Mouse (Mus musculus): Measurements from ENCODE around the gene Cd200.
"Not testable (repeated sequence)": the region's sequence is repeated elsewhere in the genome, so short reads cannot be mapped to it uniquely, and the experiment has no call there.

Gene Cd200

DNA sequence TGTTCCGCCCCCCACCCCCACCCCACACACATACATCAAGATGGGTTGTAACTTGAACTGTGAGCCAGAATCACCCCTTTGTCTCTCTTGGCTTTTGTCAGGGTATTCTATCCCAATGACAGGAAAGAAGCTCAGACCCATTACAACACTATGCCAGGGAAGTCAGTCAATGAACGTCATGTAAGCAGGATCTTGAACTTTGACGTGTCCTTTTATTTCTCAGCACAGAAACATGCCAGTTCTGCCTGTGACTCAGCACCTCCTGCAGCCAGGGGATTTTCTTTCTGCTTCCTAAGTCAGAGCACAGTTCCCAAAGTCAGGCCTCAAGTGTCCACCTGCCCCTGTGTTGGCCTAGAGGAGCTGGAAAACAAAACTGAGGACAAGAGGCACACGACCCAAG, 31.5 kb downstream of the Cd200 start:
- no peak for DNase-seq (ENCODE audit: low spot score)

DNA sequence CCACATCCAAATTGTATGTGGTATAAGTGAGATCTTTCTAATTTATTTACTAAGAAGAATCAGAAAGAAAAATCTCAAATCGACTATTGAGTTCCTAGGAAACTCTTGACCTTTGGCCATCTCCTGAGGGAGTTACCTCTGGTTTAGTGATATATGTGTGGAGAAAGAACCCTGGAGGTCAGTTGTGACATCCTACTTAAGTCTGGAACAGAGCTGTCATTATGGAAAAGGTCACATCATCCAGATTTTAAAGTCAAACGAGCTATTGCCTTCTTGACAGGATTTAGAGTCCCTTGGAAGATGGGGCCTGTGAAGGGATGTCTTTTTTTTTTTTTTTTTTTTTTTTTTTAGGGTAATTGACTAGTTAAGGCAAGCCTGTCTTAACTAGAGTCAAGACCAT, 32.0 kb downstream of the Cd200 start:
- no peak for DNase-seq (ENCODE audit: low spot score)

DNA sequence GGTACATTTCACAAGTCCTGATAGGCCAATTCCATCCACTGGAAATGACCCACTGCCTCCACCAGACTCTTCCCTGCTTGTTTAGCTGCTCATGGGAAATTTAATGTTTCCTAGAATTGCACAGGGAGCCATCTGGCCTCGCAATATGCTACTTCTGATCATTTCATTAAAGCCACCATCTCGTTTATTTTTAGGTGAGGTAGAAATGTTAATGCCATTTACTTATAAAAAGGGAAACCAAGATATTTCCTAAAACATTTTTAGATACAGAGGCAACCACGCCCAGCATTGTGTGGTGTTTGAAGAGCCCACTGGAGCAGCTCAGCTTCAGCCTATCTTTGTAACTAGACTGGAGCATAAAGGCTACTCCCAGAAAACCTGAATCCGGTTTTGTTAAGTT, 32.6 kb downstream of the Cd200 start:
- no peak for DNase-seq (ENCODE audit: low spot score)

DNA sequence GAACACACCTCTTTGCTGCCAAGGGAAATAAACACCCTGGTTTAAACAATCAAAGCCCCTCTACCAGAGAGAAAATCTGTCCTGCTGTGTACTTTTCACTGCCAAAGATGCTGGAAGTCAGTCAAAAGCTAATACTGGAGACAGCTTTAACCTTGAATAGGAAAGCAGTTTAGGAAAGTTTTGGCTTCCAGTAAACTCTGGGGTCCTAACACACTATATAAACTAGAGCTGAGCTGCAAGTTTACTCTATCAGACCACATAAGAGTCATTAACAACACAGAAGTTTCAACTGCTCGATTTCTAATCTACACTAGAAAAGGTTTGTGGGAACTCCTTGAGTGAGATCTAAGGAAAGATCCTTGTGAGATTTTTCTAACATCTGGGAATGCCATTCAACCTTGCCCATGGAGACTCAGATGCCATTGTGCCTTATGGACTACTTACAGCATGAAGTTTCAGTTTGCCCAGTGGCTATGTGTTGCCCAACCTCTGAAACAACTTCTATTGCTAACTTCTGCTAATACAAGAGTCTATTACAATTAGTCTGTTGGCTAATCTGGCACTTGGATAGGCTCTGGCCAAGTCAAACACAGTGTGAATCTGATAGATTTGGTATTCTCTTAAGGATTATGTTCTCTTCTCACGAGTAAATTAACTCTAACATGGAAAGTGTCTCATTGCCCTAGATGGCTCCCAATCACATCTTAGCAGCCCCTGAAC, 33.2 kb downstream of the Cd200 start:
- DNase-seq (ENCODE audit: low spot score), result no peak

DNA sequence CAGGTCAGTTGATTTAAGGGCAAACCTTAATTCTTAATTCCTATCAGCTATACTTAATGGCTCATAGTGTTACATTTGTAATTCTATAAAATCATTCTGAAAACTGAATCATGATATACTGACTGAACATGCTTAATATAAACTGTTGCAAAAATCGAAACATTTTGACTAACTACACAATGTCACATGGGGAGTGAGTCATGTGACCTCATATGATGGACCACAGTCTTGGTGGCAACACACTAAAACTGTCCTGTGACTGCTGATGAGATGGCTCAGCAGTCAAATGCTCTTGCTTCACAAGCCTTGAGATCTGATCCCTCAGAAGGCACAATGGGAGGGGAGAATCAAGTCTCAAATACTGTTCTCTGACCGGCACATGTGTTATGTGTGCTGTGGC, 34.8 kb downstream of the Cd200 start:
- DNase-seq (ENCODE audit: low spot score), result no peak

DNA sequence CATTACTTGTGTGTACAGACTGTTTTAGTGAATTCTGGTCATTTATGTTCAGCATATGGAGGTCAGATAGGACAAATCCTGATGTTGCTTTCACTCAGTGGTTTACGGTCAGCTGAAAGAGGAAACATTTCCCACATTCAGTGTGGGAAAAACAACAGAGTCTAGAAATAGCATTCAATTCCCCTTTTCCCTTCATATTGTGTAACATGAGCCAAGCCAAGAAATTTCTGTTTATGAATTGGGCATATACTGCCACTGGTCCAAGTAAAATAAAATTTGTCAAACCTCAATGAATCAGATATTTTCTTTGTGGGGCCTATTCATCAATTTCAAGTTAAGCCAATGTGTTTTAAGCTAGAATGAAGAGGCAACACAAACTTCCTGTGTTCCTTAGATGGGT, 37.8 kb downstream of the Cd200 start:
- no peak for DNase-seq (ENCODE audit: low spot score)

DNA sequence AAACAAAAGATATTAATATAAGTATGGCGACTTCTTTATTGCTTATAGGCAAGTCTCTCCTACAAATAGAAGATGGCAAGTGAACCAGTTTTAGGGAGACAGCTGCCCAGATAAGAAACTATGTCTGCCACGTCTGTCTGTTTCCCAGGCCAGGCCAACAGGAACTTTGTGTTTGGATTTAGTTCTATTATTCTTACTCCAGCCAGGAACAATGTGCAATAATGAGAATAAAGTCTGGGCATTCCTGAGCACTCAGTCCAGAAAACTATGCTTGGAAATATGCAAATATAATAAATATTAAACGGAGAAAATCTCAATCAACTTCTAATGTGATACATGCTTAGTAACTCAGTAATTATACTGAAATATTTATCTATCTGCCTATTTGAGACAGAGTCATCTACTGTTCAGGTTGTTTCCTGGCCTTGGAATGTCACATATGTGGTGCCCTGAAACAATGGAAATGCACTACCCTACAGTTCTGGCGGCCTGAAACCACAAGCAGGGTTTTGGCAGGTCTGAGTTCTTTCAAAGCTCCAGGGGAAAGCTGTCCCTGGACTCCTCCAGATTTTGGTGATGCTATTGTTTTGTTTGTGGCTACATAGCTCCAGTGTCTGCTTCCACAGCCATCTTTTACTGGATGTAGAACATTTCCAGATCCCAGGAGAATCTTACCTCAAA, 39.4 kb downstream of the Cd200 start:
- no peak for DNase-seq (ENCODE audit: low spot score)

DNA sequence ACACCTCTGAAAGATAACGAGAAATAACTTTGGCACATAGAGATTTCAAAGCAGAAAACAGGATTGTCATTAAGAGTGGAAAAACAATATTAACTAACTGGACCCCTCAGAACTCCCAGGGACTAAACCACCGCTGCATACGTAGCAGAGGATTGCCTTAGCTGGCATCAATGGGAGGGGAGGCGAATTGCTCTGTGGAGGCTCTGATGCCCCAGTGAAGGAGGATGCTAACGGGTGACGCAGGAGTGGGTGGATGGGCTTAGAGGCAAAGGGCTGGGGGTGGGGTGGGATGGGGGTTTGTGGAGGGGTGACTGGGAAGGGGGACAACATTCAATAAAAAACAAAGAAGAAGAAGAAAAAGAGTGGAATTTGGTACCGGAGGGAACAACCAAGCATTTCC, 42.7 kb downstream of the Cd200 start:
- DNase-seq (ENCODE audit: low spot score), result no peak

DNA sequence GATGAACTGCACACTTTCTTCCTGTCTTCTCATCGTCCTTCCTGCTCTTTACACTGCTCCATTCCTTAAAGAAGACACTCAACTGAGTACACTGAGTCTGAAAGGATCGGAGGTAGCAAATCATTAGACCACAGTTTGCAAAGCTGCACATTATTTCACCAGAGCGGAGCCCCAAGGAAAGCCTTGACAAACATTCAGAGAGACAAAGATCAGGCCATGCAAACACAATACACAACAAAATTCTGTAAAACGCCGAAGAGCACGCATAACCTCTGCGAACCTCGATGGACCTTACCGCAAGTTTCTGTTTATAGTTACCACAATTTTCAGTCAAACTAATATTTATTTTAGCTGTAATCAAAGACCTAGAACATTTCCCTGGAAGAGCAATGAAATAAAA, 43.5 kb downstream of the Cd200 start:
- no peak for DNase-seq (ENCODE audit: low spot score)

DNA sequence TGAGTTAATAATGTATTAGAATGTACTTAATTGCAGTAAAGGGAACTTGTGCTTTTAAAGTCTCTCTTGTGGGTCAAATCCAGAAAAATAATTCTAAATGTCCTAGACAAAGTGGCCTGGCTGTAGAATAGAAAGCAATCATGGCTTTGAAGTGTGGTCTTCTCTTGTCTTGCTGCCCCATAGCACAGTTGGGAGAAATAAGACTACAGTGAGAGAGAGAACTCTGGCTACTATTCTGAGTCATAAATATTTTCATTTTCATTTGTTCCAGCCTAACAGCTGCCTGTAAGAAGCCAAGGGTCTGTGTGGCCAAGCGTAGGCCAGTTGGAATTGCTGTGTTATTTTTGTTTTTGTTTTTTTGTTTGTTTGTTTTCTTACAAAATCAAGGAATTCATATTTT, 44.2 kb downstream of the Cd200 start:
- no peak for DNase-seq (ENCODE audit: low spot score)

DNA sequence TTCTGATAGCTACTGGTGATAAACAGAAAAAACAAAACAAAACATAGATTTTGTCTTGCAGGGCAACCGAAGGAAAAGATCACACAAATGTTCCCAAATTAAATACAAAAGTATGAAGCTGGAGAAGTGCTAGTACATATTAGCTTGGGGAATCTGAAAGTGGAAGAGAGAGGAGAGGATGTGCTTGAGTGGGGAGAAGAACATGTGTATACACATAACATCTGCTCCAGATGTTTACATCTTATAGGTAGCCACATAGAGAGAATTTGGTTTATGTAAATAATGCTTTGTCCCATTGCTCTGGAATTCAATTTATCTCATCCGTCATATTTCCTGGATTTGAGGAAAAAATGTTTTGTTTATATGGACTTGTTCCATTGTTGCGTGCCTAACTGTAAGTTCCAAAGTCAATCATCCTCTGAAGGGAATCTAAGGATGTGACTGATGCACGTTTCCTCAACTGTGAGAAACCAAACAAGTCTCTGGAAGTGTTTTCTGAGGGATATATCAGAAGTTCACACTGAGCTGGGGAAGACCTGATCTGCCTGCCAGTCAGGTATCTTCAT, 45.3 kb downstream of the Cd200 start:
- DNase-seq (ENCODE audit: low spot score), result no peak

DNA sequence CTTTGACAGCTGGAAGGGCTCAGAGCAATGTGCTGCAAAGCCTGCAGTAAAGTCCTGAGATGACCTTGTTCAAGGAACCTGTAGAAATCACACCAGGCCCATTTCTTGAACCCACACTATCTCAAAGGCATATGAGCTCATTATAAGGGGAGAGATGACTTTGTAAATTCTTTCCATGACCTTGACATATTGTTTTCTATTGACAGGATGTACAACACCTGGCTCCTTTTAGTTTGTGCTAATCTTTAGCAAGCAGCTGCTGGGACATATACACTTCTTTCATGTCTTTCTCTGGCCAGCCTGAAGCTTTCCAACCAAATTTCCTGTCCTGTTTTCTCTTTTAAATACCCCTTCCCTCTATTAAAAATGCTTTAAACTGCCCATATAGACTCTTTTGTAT, 47.4 kb downstream of the Cd200 start:
- DNase-seq (ENCODE audit: low spot score), result no peak

DNA sequence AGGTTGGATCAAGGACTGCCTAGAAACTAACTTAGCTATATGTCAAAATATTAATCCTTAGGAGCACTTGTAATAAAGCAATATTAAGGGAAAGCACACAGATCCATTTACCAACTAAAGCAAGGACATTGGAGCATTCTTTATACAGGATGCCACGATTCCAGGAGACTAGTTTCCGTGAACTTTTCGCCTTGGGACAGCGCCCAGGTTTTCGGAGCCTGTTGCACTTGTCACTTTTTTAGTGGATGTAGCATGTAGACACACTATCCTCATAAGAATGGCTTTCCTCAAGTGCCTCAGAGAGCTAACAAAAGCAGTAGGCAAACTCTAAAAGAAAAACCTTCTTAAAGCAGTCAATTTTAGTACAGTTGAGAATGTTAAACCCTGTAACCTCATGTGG, 50.4 kb downstream of the Cd200 start:
- DNase-seq (ENCODE audit: low spot score), result not testable (repeated sequence)

DNA sequence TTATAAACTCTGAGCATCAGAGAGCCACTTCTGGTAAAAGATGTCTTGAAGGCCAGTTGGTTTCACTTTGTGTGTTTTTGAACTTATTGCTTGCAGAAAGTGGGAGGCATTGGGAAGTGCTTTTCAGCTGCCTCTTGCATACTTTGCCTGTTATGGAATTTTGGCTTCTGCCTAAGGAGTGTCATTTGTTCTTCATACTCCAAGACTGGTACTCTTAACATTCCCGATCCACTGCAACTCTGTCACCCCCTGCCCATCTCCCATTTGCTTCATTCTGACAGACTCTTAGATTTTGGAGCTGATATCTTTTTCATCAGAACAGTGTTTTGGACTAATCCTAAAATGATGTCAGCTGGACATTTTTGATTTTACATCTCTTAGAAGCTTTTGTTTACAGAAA, 51.7 kb downstream of the Cd200 start:
- DNase-seq (ENCODE audit: low spot score), result no peak

DNA sequence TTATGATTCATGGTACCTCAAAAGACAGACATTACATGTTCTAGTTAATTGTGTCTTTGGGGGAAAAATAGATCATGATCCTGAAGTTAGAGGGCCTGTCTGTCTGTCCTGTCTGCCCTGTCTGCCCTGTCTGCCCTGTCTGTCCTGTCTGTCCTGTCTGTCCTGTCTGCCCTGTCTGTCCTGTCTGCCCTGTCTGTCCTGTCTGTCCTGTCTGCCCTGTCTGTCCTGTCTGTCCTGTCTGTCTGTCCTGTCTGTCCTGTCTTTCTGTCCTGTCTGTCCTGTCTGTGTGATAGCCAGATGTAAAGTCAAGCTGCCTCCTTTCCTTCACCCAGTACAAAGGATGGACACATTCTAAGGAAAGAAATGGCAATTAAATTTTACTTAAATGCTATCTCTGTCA, 56.0 kb downstream of the Cd200 start:
- DNase-seq (ENCODE audit: low spot score), result no peak

DNA sequence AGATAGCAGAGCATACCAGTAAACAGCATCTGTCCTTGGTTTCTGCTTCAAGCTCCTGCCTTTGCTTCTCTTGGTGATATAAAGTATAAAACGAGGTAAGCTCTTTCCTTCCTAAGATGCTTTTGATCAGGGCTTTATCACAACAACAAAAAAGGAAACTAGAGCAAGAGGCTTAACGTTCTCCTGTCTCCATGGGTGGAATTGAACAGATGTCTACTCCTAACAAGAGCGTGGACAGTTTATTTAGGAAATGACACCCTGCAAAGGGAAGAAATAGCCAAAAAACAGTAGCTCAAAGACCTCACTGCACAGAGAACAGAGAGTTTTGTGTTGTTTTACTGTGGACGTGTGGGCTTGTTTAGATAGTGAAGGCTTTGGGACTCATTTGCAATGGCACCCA, 58.1 kb downstream of the Cd200 start:
- no peak for DNase-seq (ENCODE audit: low spot score)

DNA sequence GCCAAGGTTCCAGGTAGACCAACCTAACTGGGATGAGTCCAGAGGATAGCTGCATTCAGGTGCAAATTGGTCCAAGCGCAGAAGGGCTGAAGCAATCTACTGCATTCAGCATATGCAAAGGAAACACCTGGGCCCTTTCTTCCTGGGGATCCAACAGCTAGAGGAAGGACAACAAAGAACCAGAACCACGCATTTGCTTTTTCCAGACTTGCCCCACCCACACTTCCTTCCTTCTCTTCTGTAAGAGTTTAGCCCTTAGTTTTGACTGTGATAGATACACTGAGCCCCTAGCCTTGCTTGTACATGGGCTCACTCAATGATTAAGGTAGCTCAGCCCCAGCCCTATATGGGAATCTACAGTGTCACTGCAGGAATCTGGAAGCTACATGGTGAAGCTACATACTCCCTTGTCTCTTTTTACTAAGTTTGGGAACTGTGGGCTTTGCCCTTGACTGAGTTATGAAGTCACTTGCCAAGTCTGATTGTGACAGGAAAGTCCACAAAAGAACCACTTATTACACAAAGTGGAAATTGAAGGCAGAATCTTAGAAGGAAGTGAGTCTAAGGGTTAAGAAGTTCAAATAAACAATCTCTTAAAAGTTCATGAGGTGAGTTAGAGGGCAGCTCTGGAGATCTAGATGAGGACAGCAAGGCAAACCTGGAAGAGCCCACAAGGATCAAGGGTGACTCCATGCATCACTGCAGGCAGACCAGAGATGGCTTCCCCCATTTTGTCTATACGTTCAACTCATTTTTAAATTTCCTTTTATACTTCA, 59.1 kb downstream of the Cd200 start:
- no peak for DNase-seq (ENCODE audit: low spot score)

DNA sequence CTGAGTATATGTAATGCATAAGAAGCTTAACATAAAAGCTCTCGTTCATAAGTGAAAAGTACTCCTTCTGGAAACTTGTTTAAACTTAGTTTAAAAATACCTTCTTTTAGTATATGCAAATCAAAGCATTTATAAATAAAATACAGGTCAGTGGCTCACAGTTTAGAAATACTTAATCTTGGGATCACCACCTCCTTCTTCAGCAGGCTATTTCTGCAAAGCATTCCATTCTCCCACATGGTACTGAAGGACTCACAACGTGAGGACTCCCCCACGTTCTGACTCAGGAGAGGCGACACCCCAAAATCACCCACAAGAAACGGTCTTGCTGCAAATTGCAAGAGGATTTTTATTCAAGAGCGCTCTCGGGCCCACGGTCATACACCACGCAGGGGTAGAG, 60.6 kb downstream of the Cd200 start:
- DNase-seq (ENCODE audit: low spot score), result not testable (repeated sequence)

DNA sequence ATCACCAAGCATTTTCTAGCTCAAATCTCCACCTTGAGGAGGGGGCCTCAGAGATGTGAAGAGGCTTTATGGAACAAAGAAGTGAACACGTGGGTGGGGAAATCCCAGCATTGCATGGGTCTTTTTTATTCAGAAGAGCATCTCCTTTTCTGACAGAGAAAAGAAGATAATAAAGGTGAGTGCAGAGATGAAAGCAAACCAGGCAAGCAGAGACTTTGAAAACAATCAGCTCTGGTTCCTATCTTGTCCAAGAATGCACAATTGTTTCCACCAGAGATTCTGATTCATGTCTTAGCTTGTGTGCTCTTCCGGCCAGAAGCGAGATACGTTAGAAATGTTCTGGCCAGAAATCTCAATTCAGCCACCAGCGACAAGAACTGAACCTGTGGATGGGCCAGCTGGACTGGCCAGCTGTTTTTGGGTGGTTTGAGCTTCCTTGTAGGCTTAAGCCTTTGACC, 61.9 kb downstream of the Cd200 start:
- no peak for DNase-seq (ENCODE audit: low spot score)

DNA sequence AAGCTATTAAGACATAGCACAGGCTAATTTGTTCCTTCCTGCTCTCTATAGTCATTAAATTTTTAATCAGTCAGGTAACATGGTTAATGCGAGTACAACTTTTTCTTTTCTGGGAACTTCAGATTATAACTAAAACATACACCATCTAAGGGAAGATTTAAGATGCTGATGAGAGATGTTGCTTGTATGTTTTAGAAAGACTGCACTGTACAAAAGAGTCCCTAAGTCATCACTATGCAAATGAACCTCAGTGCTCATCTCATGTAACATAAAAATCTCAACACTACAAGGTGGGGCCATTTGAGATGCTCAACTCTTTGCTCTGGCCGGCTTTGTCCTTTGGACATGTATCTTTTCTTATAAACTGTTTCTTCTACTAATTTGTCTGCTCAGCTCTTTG, 62.5 kb downstream of the Cd200 start:
- no peak for DNase-seq (ENCODE audit: low spot score)

DNA sequence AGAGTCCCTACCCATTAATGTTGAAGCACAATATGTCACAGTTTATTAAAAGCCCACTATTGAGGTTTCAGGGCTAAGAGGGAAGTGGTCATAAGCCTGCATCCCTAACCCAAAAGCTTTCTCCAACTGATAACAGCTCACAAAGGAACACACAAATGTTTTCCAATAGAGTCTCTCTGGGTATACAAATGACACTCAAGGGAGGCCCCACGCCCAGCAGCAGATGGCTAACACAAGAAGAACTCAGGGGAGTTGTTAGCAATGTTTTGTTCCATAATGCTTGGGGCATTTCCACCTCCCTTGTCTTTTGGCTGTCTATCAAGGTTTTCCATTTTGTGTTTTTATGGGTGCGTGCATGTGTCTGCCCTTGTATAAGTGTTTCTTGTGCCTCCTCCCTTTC, 64.0 kb downstream of the Cd200 start:
- no peak for DNase-seq (ENCODE audit: low spot score)

DNA sequence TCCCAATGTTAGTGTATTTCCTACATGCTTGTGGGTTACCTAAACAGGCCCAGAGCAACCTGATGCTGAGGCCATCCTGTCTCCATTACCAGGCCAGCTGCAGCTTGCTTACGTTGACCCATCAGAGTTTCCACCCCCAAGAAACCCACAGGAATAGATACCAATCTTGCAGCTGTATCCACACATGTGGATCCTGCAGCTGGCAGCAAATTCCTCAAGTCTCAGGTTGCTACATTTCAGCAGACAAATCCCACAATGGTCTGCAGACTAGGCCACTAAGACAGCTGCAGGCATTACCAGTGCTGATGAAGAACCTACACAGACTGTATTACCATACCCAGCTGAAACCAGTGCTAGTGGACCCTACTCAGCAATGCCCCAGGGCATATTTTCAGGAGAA, 72.4 kb downstream of the Cd200 start:
- DNase-seq (ENCODE audit: low spot score), result no peak

DNA sequence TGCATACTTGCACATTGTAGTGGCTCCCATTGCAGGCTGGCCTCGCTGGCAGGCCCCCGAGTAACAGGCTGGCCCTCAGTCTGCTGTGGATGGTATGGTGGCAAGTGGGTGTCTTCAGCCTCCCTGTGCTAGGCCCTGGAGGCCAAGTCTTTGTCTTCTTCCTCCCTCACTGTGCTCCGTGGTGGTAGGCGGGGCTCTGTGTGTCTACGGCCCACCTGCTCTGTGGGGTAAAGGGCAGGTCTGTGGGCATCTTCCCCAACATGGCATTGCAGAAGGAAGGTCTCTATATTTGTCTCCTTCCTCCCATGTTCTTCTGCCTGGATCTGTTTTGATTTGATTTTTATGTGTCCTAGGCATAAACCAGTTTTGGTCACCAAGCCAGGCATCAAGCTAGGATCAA, 74.0 kb downstream of the Cd200 start:
- no peak for DNase-seq (ENCODE audit: low spot score)

All from testis, postnatal 14 days (tissue).